Mouse (Mus musculus): Measurements from ENCODE around the gene Btk.
A peak's percentile ranks its signal among the peaks of the same experiment; 100 is the strongest.
"Not testable (repeated sequence)": the region's sequence is repeated elsewhere in the genome, so short reads cannot be mapped to it uniquely, and the experiment has no call there.

The Btk gene

DNA sequence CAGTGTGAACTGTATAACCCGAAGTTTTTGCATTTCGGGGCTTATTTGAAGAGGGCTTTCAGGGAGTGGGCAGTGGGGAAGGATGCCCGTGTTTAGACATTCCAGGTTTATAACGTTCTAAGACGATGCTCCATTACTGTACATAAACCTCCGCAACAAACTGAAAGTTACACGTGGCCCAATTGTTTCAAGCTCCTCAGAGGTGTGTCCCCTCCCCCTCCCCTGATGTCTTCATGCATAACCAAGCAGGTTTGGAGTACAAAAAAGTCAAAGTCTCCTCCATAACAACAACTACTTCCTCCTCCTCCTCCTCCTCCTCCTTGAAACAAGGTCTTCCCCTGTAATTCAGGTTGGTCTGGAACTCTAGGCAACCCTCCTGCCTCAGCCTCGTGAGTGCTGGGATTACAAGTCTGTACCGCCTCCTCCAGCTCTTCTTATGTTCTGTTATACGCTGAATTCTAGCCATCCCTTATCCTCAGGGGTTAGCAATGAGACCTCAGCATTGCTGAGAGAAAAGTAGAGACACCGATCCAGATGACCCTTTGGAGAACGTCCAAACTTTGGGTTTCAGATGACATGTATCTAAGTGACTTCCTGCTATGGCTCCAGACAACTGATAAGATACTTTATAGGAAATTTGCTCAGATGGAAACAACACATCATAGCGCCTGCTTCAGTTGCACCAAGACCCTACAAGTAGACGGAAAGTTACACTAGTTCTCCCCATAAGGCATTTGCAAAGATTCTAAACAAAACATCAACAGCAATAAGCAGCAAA lies 2.7 kb downstream of the Btk start:
- no peak for DNase-seq

DNA sequence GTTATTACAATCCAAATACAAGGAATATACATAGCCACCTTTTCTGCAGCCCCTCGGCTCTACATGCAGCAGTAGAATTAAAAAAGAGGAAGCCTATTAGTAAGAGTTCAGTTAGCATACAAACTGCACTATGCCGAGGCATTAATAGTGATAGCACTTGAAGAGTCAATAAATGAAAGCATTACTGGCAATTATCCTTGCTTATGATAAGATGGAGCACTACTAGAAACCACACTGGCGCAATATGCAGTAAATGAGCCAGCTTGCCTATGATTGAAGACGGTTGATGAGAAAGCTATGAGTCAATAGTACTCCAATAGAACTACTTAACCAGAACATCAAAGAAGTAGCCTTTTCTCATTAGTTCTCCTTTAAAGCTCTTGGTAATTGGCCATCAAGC lies 5.5 kb downstream of the Btk start:
- no peak for DNase-seq

DNA sequence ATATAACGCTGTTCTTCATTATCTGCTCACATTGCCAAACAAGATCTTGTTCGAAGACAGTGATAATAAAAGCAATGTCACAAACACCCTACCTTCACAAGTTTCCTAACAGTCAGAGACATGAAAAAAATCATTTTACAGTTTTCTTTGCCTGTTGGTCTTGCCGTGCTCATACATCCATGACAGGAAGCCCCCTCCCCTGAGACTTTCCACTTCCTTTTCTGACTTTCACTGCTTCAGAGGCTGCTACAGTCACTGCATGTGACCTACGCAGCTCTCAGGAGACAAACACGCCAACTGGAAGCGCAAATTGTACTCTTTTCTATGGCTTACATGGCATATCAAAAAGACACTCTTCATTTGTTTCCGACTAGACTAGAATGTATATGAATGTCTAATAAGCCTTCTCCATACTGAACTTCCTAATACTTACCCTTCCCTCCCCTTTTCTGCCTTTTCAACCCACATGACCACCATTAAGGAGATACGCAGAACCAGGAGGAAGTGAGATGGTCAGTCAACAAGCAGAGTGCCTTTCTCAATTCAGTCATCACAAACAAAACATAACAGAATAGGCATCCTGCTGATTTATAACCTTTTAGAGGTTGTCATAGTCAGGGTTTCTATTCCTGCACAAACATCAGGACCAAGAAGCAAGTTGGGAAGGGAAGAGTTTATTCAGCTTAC lies 16.7 kb downstream of the Btk start:
- DNase-seq = no peak

DNA sequence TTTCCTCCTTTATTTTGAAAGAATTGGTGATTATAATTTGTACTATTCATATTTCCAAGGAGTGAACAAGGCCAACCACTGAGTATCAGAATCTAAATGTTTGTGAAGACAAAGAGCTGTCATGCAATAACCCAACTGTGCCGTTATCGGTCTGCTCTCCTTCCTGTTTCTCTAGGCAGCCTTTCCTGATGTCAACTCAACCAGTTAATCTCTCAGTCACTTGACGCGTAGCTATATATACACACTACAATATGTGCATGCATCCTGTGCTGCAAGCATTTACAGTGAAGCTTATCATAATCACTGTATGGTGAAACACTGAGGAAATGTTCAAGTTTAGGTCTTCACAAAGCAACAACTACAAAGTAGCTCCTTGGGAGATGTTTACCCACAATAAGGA lies 19.0 kb downstream of the Btk start:
- DNase-seq = no peak

DNA sequence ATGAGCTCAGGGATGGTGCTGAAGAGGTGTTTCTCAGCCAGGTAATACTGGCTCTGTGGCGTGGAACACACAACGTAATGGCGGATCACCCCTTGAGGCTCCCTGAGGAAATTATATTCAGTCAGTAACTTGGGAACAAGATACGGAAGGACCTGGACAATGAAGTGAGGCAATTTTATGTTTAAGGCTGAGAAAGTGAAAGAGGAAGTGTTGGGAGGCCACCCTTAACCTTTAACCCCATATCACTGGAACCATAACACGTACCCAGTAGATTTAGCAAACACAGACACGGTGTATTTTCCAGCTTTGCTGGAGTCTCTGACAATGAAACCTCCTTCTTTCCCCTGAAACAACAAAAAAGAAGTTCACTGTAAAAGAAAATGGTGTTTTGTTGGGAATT lies 28.9 kb downstream of the Btk start:
- DNase-seq = no peak

DNA sequence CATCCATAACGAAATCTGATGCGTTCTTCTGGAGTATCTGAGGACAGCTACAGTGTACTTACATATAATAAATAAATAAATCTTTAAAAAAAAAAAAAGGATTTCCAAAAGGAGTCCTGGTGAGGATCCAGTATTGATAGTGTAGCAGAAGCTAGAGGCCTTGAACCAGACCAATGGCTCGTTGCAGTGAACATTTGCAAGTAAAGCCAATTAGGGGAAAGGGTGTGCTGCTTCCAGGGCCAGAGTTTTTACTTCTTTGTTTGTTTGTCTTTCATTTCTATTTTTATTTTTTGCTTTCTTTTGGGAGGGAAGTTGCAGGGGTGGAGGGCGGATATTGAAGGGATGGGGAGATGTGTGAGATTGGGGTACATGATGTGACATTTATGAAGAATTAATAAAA lies 30.0 kb downstream of the Btk start:
- DNase-seq = no peak

DNA sequence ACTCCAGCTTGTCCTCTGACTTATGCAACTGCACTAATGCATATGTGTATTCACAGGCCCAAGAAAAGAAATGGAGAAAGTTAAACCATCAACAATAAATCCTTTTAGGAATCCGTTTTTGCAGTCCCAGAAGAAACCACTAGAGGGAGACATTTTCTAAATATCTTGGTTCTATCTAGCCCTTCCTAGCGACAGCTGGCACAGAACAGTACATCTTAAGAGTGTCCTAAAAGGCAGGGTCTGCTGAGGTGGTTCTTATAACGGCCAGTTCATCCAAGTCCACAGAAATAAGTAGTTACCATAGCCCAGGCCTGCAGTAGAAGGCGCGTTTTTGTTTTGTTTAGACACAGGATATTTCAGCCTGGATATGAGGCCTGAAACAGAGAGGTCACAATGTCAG lies 32.5 kb downstream of the Btk start:
- peak; percentile 8 for DNase-seq

DNA sequence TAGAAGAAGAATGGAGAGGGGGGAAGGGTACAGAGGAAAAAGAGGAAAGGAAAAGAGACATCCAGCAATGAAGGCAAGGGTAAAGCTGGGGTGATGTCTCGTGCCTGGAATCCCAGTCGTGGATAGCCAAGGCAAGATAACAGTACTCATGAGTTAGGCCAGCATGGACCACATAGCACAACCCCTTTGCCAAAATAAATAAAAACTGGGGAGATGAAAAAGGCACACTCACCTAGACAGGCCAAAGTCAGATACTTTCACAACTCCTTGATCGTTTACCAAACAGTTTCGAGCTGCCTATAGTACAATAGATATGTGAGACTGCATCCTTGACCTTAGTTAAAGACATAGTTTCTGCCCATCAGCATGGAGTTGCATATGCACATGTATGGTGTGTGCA lies 36.0 kb downstream of the Btk start:
- no peak for DNase-seq

DNA sequence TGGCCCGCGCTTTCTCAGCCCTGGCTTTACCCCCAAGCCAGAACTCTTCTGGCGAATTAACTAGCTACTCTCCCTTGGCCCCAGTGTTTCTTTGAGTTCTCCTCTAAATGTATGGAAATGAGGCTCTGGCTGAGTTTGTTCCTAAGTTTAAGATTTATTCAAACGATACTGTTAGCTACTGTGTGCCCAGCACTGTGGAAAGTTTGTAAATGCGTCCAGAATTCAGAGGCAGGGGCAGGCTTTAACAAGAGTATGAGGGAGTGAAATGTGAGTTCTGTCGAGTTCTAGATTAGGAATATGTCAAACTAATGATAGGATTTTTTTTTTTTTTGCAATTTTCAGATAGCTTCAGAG lies 41.4 kb downstream of the Btk start:
- DNase-seq = no peak

DNA sequence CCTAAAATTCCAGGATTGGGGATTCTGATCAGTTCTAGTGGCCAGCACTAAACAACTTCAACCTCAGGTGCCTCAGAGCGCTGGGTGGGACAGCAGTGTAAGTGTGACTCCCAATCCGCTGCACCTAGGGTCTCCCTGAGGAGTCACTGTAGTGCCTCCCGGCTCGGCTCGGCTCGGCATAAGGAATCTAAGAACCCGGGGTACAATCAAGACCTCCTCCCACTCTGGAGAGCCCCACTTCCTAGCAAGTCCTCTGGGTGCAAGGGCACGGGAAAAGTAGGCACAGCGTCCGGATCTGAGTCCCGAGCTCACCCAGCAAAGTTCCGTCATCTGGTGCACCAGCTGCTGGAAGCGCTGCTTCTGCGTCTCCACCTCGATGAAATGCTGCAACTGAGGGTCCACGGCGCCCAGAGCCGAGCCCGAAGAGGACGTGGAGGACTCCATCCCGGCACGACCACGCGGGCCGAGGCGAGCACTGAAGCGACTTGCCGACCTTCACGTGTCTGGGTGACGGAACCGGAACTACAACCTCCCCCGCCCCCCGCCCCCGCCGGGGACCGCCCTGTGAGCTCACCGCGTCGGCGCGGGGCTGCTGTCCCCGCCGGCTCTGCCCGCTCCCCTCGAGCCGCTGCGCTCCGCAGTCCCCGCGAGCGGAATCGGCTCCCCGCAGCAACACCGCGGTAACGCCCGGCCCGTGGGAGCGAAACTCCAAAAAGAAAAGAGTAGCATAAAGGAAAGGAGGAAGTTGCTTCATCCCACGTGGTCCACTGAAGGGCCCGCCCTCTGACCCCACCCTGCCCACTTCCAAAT lies 42.0 kb downstream of the Btk start, which contains the start of gene Timm8a1:
TSS of gene Timm8a1 (minus strand) at position 721 of the 810 bp plus-strand sequence.
- DNase-seq = peak; percentile 26

DNA sequence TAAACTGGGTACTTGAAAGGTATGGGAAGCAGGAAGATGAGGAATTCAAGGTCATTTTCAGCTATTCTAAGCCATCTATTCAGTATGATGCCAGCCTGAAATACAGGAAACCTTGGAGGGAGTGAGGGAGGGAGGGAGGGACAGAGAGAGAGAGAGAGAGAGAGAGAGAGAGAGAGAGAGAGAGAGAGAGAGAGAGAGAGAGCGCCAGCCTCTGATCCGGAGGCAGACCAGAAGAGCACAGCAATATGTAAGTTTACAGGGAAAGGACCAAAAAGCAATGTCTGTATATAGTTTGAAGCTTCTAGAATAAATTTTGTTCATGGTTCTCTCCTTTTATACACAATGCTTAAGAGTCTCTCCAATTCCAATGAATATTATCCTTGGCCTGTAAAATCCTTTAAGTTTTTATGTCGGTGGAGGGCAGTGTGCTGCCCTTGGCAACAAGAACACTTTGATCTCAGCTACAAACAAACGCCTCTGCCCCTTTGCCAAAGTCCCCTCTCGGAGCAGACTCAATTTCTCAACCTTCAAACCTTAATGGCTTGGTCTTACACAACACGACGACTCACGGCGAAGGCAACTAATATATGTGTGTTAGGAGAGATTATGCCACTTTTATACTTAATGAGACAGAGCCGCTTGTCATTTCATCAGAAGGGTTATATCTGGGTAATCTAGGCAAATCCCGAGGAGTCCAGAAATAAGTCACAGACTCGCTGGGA lies 42.8 kb downstream of the Btk start:
- no peak for DNase-seq

DNA sequence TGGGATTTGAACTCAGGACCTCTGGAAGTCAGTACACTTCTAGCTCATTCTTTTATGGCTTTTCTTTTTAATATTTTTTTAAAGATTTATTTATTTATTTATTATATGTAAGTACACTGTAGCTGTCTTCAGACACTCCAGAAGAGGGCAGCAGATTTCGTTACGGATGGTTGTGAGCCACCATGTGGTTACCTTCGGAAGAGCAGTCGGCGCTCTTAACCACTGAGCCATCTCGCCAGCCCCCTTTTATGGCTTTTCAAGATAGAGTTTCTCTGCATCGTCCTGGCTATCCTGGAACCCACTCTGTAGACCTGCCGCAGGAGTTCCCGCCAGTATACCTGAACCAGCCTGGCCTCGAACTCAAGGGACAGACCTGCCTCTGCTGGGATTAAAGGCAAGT lies 43.6 kb downstream of the Btk start:
- DNase-seq = not testable (repeated sequence)

DNA sequence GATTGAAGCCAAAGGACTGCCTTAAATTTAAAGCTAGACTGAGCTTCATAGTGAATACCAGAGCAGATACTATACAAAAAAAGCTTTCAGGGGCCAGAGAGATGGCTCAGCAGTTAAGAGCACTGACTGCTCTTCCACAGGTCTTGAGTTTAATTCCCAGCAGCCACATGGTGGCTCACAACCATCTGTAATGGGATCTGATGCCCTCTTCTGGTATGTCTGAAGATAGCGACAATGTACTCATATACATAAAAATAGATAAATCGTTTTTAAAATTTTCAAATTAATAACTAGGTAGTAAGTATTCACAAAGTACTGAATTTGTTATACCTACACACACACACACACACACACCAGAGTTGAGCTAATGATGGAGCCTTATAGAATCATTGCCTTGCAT lies 50.0 kb downstream of the Btk start:
- DNase-seq = no peak

DNA sequence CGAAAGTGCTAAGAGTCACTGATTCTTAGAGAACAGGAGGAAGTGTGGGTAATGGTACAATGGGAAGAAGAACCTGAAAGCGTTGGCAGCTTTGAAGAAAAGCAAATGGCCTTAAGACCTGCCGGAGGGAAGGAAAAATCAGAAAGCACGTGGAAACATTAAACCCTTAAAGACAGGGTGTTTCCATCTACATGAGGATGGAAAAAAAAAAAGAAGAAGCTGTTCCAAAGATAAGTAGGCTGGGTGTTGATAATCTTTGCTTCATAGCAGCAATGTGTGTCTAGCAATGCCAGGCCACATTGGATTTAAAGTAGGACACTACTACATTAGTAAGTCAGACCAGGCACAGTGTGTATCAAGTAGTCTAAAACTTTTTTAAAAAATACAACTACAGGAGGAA lies 58.1 kb downstream of the Btk start:
- DNase-seq = no peak

DNA sequence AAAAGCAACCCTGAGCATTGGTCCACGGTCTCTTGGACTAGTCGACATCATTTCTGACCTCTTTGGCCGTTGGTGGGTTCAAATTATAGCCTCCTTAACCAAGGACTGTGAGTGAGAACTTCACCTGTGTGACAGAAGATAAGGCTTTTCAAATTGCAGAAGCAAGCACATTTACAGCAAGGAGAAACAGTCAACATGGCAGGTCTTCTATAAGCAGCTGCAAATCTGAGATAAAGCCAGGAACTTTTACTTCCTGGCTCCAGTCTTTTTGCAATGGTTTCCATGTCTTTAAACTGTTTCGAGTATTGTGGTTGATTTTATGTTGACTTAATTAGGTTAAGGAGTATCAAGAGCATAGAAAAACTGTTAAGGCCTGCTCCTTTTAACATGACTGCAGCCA lies 59.6 kb downstream of the Btk start:
- no peak for DNase-seq

DNA sequence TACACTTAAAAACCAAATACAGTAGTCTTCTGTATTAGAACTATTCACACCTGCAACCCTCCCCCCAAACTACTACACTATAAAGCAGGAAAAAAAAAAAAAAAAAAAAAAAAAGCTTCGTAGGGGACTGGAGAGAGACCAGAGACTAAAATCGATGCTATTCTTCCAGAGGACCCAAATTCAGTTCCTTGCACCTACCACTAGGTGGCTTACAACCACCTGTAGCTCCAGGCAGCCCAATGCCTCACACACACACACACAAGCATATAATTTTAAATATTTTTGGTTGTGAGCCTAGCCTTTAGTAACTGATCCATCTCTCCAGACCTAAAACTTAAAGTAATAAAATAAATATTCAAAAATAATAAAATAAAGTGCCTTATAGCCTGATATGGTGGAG lies 73.9 kb downstream of the Btk start:
- no peak for DNase-seq

DNA sequence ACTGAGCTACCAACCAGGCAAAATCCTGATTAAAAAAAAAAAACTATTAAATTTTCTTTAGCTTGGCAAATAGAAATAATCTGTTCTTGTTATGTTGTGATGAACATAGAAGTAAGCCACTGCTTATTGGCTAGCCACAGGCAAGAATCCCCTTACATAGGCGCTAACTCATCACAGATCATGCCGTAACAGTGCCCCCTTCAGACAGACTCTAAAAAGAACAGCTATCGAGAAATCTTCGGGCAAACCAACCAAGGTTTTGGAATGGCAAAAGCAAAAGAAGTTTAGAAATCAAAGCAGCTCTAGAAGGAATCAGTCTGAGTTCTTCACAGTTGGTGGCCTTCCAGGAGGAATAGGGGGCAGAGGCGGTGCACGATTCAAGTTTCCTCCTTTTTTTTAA lies 75.4 kb downstream of the Btk start:
- no peak for DNase-seq

DNA sequence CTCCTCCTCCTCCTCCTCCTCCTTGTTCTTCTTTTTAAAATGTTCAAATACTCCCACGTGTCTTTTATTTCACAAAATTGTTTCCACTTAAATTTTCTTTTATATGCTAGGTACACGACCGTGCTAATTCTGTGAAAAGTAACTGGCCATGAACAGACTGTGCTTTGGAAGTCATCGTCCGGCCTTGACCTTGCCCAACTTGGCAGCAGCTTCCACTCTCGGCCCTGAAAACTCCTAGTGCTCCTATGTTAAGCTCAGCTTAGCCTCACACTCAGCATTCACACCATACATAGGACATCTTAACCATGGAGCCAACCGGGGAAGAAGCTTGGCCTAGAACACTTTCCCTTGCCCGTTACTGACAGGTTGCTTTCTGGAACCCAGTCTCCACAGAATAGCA lies 82.7 kb downstream of the Btk start:
- DNase-seq = no peak

Data from cerebellum, adult 11 months (tissue).